Mouse (Mus musculus): ENCODE measurements around the gene Cad. TPM values are rescaled to one million over a fixed set of nuclear protein-coding genes. Genes with fewer than 3 reads are reported as not detected.

The Cad gene
- total and polyA plus RNA-seq, 3 experiments: 43.1 to 123 (median 106) TPM

DNA sequence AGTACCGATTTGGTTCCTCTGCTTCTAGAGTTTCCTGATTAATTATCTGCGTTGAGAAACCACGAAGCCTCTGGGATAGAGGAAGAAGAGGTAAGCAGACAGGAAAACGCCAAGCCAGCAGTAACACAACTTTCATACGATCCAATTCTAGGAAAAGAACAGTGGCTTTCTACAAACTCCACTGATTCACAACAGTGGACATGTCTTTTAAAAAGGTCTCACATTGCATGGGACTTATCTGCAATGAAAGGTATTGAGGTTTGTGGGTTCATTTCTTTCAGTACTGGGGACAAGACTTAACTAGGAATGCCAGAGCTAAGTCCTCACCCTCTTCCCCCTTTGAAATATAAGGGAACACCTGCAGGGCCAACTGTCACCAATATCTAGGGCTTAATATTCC lies 7.5 kb upstream of the Cad start:
- Histone ChIP-seq H3K4me2 (ENCODE audit: insufficient read depth, low read depth, poor library complexity, severe bottlenecking) (peak overlapping the region; percentile 86), H3K36me3 (replicated peaks in 1 of 2; ENCODE audit: control insufficient read depth in 1 of 2, insufficient read depth in 1 of 2, low read length in 1 of 2) (peaks cover 17 to 35% of the 10 kb centered on the region in 2 experiments), H3K27me3 (replicated peaks) (no peaks in the 10 kb centered on the region), H3K4me3 (replicated peaks in 1 of 3; ENCODE audit: low read depth in 2 of 3, low read length in 2 of 3, poor library complexity in 1 of 3) (peak overlapping the region; percentile 78 to 89 (median 80)), H3K9ac (ENCODE audit: insufficient read depth, low read depth) (peak overlapping the region; percentile 68), H3K9me3 (replicated peaks; ENCODE audit: low read length) (no peaks in the 10 kb centered on the region), H3K79me2 (replicated peaks; ENCODE audit: control insufficient read depth, extremely low read depth, insufficient read depth, poor library complexity, severe bottlenecking) (peaks cover 3% of the 10 kb centered on the region; the same call in 1 of the 2 replicates), H3K4me1 (ENCODE audit: control insufficient read depth in 1 of 2, insufficient read depth in 2 of 2) (peaks cover 0 to 22% of the 10 kb centered on the region in 2 experiments; a peak in 2 of 4 replicates), H3K27ac (ENCODE audit: insufficient read depth, low read depth) (no peak overlapping the region)
- DNase-seq (ENCODE audit: extremely low read depth): no peak
- TF ChIP-seq ZNF384 (IDR thresholded peaks at IDR 0.05; ENCODE audit: low read depth, low read length): no peak
- TF ChIP-seq MAX (IDR thresholded peaks at IDR 0.05; ENCODE audit: low read length): no peak
- TF ChIP-seq JUN (IDR thresholded peaks at IDR 0.05; ENCODE audit: insufficient read depth, low read depth, low read length): no peak
- TF ChIP-seq ETS1 (conservative IDR thresholded peaks at IDR 0.05; ENCODE audit: low read depth, low read length): no peak
- no peak for TF ChIP-seq MAZ (IDR thresholded peaks at IDR 0.05; ENCODE audit: low read depth, low read length)
- in situ Hi-C loops (cut with MboI; ENCODE audit: low pct_ligation_motif_present, low pct_unique_long_range_greater_than_20kb, low sequenced_read_pairs): no loop called here
- dilution Hi-C loops (cut with MboI; ENCODE audit: extremely low pct_ligation_motif_present, extremely low pct_unique_long_range_greater_than_20kb, low sequenced_read_pairs): no loop called here

DNA sequence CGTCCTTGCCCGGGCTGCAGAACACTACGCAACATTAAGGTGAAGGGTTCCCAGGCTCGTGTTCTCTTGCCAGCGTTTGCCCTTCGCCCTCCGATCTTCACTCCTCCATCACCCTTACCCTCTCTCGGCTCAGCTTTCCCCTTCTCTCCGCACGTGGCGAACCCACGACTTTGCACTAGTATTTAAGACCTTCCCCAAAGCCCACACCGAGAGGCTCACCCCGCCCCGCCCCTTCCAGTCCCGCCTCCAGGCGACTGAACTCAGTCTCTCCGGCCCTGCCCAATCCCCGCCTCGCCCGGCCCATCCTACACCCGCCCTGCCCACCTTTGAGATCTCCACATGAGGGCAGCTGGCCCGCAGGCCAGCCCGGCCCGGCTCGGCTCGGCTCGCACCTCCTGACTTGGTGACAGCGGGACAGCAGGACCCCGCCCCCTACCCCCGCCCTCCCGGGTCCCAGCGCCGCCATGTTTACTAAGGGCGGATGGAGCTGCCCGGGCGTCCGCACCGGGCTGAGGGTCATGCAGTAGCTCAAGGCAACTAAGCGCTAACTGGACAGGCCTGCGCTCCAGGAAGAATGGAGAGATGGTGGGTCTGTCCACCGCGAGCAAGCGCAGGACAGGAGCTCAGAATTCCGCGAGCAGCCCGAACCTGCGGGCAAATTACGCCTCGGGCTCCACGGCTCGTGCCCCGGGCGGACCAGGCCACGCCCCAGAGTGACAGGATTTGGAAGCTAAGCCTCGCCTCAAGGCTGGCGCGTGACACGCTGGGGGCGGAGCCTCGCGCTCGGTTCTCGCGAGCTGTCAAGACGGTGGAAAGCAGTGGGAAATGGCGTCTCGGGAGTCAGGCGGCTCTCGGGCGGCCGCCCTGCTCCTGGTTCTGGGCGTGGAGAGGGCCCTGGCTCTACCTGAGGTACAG lies 6.5 kb upstream of the Cad start, which contains the start of gene Atraid:
Gene Atraid (plus strand): TSS at position 465 of the 915 bp plus-strand sequence.
- peaks cover 17 to 33% of the 10 kb centered on the region in 2 experiments for H3K36me3 ChIP-seq (replicated peaks in 1 of 2; ENCODE audit: control insufficient read depth in 1 of 2, insufficient read depth in 1 of 2, low read length in 1 of 2)
- no peaks in the 10 kb centered on the region for H3K9me3 ChIP-seq (replicated peaks; ENCODE audit: low read length)
- dilution Hi-C loops (cut with MboI; ENCODE audit: extremely low pct_ligation_motif_present, extremely low pct_unique_long_range_greater_than_20kb, low sequenced_read_pairs) (no loop called here), in situ Hi-C loops (cut with MboI; ENCODE audit: low pct_ligation_motif_present, low pct_unique_long_range_greater_than_20kb, low sequenced_read_pairs) (no loop called here)
- peak within 1 kb of the TSS; percentile 76 for H3K27ac ChIP-seq (ENCODE audit: insufficient read depth, low read depth)
- H3K9ac ChIP-seq (ENCODE audit: insufficient read depth, low read depth): peak within 1 kb of the TSS; percentile 83
- H3K4me3 ChIP-seq (replicated peaks in 1 of 3; ENCODE audit: low read depth in 2 of 3, low read length in 2 of 3, poor library complexity in 1 of 3): peak within 1 kb of the TSS; percentile 78 to 89 (median 89)
- H3K4me1 ChIP-seq (ENCODE audit: control insufficient read depth in 1 of 2, insufficient read depth in 2 of 2): peaks cover 0 to 27% of the 10 kb centered on the region in 2 experiments; a peak in 2 of 4 replicates
- peak; percentile 97 for DNase-seq (ENCODE audit: extremely low read depth)
- H3K27me3 ChIP-seq (replicated peaks): no peaks in the 10 kb centered on the region
- H3K79me2 ChIP-seq (replicated peaks; ENCODE audit: control insufficient read depth, extremely low read depth, insufficient read depth, poor library complexity, severe bottlenecking): peaks cover 3% of the 10 kb centered on the region; the same call in 1 of the 2 replicates
- peak within 1 kb of the TSS; percentile 86 for H3K4me2 ChIP-seq (ENCODE audit: insufficient read depth, low read depth, poor library complexity, severe bottlenecking)
- TF ChIP-seq E2F4 (IDR thresholded peaks at IDR 0.05; ENCODE audit: insufficient replicate concordance, low read depth, low read length): 0 out of 2 replicates have a peak, but pooled peaks have one; percentile 66
- TF ChIP-seq PAX5 (IDR thresholded peaks at IDR 0.05; ENCODE audit: low read length): no peak
- no peak for TF ChIP-seq ZNF384 (IDR thresholded peaks at IDR 0.05; ENCODE audit: low read depth, low read length)
- TF ChIP-seq ELF1 (IDR thresholded peaks at IDR 0.05; ENCODE audit: low read depth, low read length): peak; percentile 91
- TF ChIP-seq ETS1 (conservative IDR thresholded peaks at IDR 0.05; ENCODE audit: low read depth, low read length): peak; percentile 8; the same call in 1 of the 2 replicates
- no peak; the same call in 1 of the 2 replicates for TF ChIP-seq GABPA (IDR thresholded peaks at IDR 0.05; ENCODE audit: insufficient replicate concordance, low read depth, low read length)
- TF ChIP-seq SIN3A (IDR thresholded peaks at IDR 0.05; ENCODE audit: low read length): peak; percentile 83
- peak; percentile 81 for TF ChIP-seq USF1 (IDR thresholded peaks at IDR 0.05; ENCODE audit: low read depth, low read length)
- TF ChIP-seq MYC (IDR thresholded peaks at IDR 0.05; ENCODE audit: low read depth, low read length): peak; percentile 89
- peak; percentile 84 for TF ChIP-seq MAX (IDR thresholded peaks at IDR 0.05; ENCODE audit: low read length)
- no peak for TF ChIP-seq MAFK (IDR thresholded peaks at IDR 0.05; ENCODE audit: insufficient replicate concordance, low read length)
- peak; percentile 48; the same call in 1 of the 2 replicates for TF ChIP-seq MEF2A (IDR thresholded peaks at IDR 0.05; ENCODE audit: borderline replicate concordance, low read depth, low read length)
- TF ChIP-seq CTCF (conservative IDR thresholded peaks at IDR 0.05 in 1 of 2, IDR thresholded peaks at IDR 0.05 in 1 of 2; ENCODE audit: low read depth in 2 of 2, low read length in 2 of 2): no peak
- TF ChIP-seq HCFC1 (IDR thresholded peaks at IDR 0.05; ENCODE audit: low read depth, low read length): peak; percentile 86
- TF ChIP-seq KAT2A (IDR thresholded peaks at IDR 0.05; ENCODE audit: insufficient replicate concordance, low read length): peak; percentile 57; the same call in 1 of the 2 replicates
- TF ChIP-seq MXI1 (IDR thresholded peaks at IDR 0.05; ENCODE audit: low read depth, low read length): peak; percentile 91
- peak; percentile 92 for TF ChIP-seq TCF12 (IDR thresholded peaks at IDR 0.05; ENCODE audit: low read depth, low read length)
- no peak for TF ChIP-seq ZC3H11A (IDR thresholded peaks at IDR 0.05; ENCODE audit: low read depth, low read length)
- TF ChIP-seq IRF4 (IDR thresholded peaks at IDR 0.05; ENCODE audit: low read depth, low read length): peak; percentile 48
- peak; percentile 70 for TF ChIP-seq TBP (conservative IDR thresholded peaks at IDR 0.05; ENCODE audit: low read depth, low read length)
- 0 out of 2 replicates have a peak, but pooled peaks have one; percentile 69 for TF ChIP-seq POLR2AphosphoS2 (IDR thresholded peaks at IDR 0.05; ENCODE audit: low read depth, low read length)
- TF ChIP-seq BHLHE40 (IDR thresholded peaks at IDR 0.05; ENCODE audit: low read depth, low read length): peak; percentile 84
- TF ChIP-seq NRF1 (IDR thresholded peaks at IDR 0.05; ENCODE audit: low read depth, low read length): peak; percentile 60
- peak; percentile 96 for TF ChIP-seq POLR2A (IDR thresholded peaks at IDR 0.05; ENCODE audit: low read depth, low read length)
- TF ChIP-seq UBTF (IDR thresholded peaks at IDR 0.05; ENCODE audit: low read depth, low read length): peak; percentile 78; the same call in 1 of the 2 replicates
- peak; percentile 98 for TF ChIP-seq CHD2 (IDR thresholded peaks at IDR 0.05; ENCODE audit: low read length)
- TF ChIP-seq USF2 (conservative IDR thresholded peaks at IDR 0.05; ENCODE audit: low read depth, low read length): peak; percentile 53

Measured in CH12.LX (cell line).